Mouse (Mus musculus) lung, postnatal 0 days (tissue): ENCODE measurements at regions not wholly inside any gene's neighbourhood (a gene's known extent, or its start where the extent isn't known, plus 50 kb on each side); places are given as distances from the start of the nearest gene placed in this dataset.

Source experiments
- CTCF ChIP-seq: IDR thresholded peaks from 2 replicates; pipeline ENCODE4 v1.5.1; 2016; ENCODE audit warnings: antibody characterized with exemption, mild to moderate bottlenecking
- EP300 ChIP-seq: IDR thresholded peaks from 2 replicates; pipeline ENCODE4 v1.6.1; 2016; ENCODE audit warnings: antibody characterized with exemption, mild to moderate bottlenecking, control low read depth

DNA sequence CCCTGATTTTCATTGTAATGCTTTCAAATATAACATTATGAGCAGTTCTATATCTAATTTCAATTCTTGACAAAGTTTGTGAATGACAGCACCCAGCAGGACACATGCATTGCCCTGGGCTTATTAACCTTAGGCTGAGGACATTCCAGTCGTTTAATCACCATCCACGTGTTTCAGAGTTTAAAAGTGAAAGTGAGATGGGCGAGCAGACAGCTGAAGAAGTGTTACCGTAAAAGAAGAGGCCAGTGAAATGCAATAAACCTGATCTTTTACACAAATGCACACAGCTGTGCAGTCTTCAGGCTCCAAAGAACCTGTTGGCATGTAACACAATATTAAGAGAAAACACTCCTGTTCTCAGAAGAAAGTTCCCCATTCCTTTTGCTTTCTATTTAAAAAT, 89.5 kb upstream of the Sema3d start:
- TF ChIP-seq CTCF: no peak
- TF ChIP-seq EP300: no peak
